23 mouse cellular contexts compared by ENCODE assay signal in genomic region chr16:31313611-31314010, GRCm38 (mm10). TPM values are rescaled to one million over a fixed set of nuclear protein-coding genes. Genes with fewer than 3 reads are reported as not detected.
DNase-seq lines count a peak whose midpoint lies in the region; ATAC-seq and TF ChIP-seq lines count a peak whose summit lies in the region.
"Had no signal": no experiment of that assay in that cellular context is flagged by ENCODE, and none has a peak within 500 bp of the region (broad histone marks: within the 10 kb centered on the region; RNA-seq: fewer than 3 reads in every experiment).

No protein-coding gene starts in this region.

- H3K9ac ChIP-seq in midbrain, postnatal 0 days (replicated peaks; ENCODE audit: low read length, poor library complexity, severe bottlenecking) = no peak overlapping the region
- H3K9ac ChIP-seq in midbrain, embryonic 11.5 days (ENCODE audit: low read length) = no peak overlapping the region
- H3K9ac ChIP-seq in limb, embryonic 12.5 days (replicated peaks) = no peak overlapping the region
- H3K9ac ChIP-seq: forebrain, embryonic 12.5 days had no signal

- TF ChIP-seq CTCF in midbrain, postnatal 0 days (IDR thresholded peaks at IDR 0.05) = no peak

- no peaks in the 10 kb centered on the region for H3K36me3 ChIP-seq in midbrain, postnatal 0 days (ENCODE audit: insufficient read depth, low read length)
- H3K36me3 ChIP-seq in midbrain, embryonic 11.5 days (ENCODE audit: control insufficient read depth, insufficient read depth, low read length) = no peaks in the 10 kb centered on the region
- no peaks in the 10 kb centered on the region for H3K36me3 ChIP-seq in limb, embryonic 12.5 days
- H3K36me3 ChIP-seq: forebrain, embryonic 12.5 days had no signal

- peak; percentile 56 for DNase-seq in embryo, embryonic 10 days (ENCODE audit: low spot score)
- DNase-seq in embryo, embryonic 9.5 days (ENCODE audit: extremely low spot score) = no peak
- no peak for DNase-seq in midbrain, postnatal 0 days (ENCODE audit: low spot score)
- DNase-seq in midbrain, embryonic 11.5 days (ENCODE audit: low spot score, missing footprints) = no peak
- DNase-seq in kidney, adult 11 months = no peak
- DNase-seq in ovary, postnatal 14 days (ENCODE audit: low spot score) = no peak
- no peak for DNase-seq in right cerebral cortex, postnatal 10 days (ENCODE audit: low spot score in 2 of 2)
- DNase-seq: adrenal gland, adult 8-10 months; cerebellum, adult 11 months; cerebellum, postnatal 10 days; gastrocnemius, postnatal 14 days; heart, adult 18-20 months; heart, postnatal 4 days; kidney, adult 8-10 months; kidney, postnatal 14 days; layer of hippocampus, adult 9-11 months; lung, adult 2 months; thymus, postnatal 25 days had no signal

- H3K4me3 ChIP-seq in midbrain, postnatal 0 days (ENCODE audit: low read depth, low read length) = no peak overlapping the region
- no peak overlapping the region for H3K4me3 ChIP-seq in midbrain, embryonic 11.5 days (ENCODE audit: low read depth, low read length)
- H3K4me3 ChIP-seq in limb, embryonic 12.5 days (replicated peaks) = no peak overlapping the region
- H3K4me3 ChIP-seq: forebrain, embryonic 12.5 days; megakaryocyte, embryonic 14.5 days had no signal

- no peaks in the 10 kb centered on the region for H3K4me1 ChIP-seq in midbrain, postnatal 0 days (ENCODE audit: insufficient read depth, low read length)
- 0 out of 2 replicates have a peak, but pooled peaks cover 5% of the 10 kb centered on the region for H3K4me1 ChIP-seq in midbrain, embryonic 11.5 days (ENCODE audit: control insufficient read depth, insufficient read depth, low read length)
- H3K4me1 ChIP-seq in limb, embryonic 12.5 days (replicated peaks) = peaks cover 43% of the 10 kb centered on the region

- no peaks in the 10 kb centered on the region for H3K27me3 ChIP-seq in midbrain, postnatal 0 days (ENCODE audit: insufficient read depth, low read length)
- H3K27me3 ChIP-seq in midbrain, embryonic 11.5 days (ENCODE audit: control insufficient read depth, insufficient read depth, low read length) = no peaks in the 10 kb centered on the region
- no peaks in the 10 kb centered on the region for H3K27me3 ChIP-seq in limb, embryonic 12.5 days
- H3K27me3 ChIP-seq: forebrain, embryonic 12.5 days had no signal

- H3K9me3 ChIP-seq in midbrain, postnatal 0 days (ENCODE audit: low read length) = no peaks in the 10 kb centered on the region
- H3K9me3 ChIP-seq in midbrain, embryonic 11.5 days (ENCODE audit: control insufficient read depth, low read length) = no peaks in the 10 kb centered on the region
- no peaks in the 10 kb centered on the region for H3K9me3 ChIP-seq in limb, embryonic 12.5 days
- H3K9me3 ChIP-seq: forebrain, embryonic 12.5 days; megakaryocyte, embryonic 14.5 days had no signal

- no peak for ATAC-seq in midbrain, postnatal 0 days (ENCODE audit: low FRiP score)
- no peak for ATAC-seq in midbrain, embryonic 11.5 days (ENCODE audit: low FRiP score)
- ATAC-seq in limb, embryonic 12.5 days (ENCODE audit: insufficient number of reproducible peaks, insufficient read depth, low FRiP score, low TSS enrichment, low read depth) = no peak
- ATAC-seq: midbrain, embryonic 16.5 days had no signal

- 69% methylated on average over 2 of the region's 2 CpGs for WGBS in midbrain, postnatal 0 days
- WGBS in midbrain, embryonic 11.5 days = 69% methylated on average over 2 of the region's 2 CpGs
- 12% methylated on average over 2 of the region's 2 CpGs for WGBS in limb, embryonic 12.5 days

- H3K4me2 ChIP-seq in midbrain, postnatal 0 days (ENCODE audit: low read depth, low read length, poor library complexity, severe bottlenecking) = no peak overlapping the region
- H3K4me2 ChIP-seq in midbrain, embryonic 11.5 days = no peak overlapping the region
- no peak overlapping the region for H3K4me2 ChIP-seq in limb, embryonic 12.5 days
- H3K4me2 ChIP-seq: forebrain, embryonic 12.5 days; liver, embryonic 11.5 days had no signal

- 0 out of 2 replicates have a peak overlapping the region, but pooled peaks have one; percentile 18 for H3K27ac ChIP-seq in midbrain, postnatal 0 days (ENCODE audit: low read depth, low read length)
- no peak overlapping the region for H3K27ac ChIP-seq in midbrain, embryonic 11.5 days (ENCODE audit: low read depth, low read length)
- H3K27ac ChIP-seq in limb, embryonic 12.5 days = peak overlapping the region; percentile 81; the same call in 1 of the 2 replicates
- H3K27ac ChIP-seq: forebrain, embryonic 12.5 days had no signal

RNA-seq across cellular contexts. Expression of gene Apod, which starts 1.0 kb away (rescaled TPM):
- total RNA-seq in midbrain, postnatal 0 days (2014; rRNA removed) = 79.0 and 97.3 TPM in 2 replicates
- polyA plus RNA-seq in midbrain, postnatal 0 days (2015; fragmentation: Nextera tagmentation; extraction: Ambion mirVana) = 226 and 252 TPM in 2 replicates
- 49.9 and 55.1 TPM in 2 replicates for polyA plus RNA-seq in midbrain, embryonic 11.5 days (2014; fragmentation: Nextera tagmentation; extraction: Ambion mirVana)
- polyA plus RNA-seq in limb, embryonic 12.5 days (2016; fragmentation: Nextera tagmentation; extraction: Ambion mirVana) = 13.8 and 19.4 TPM in 2 replicates
- polyA plus RNA-seq: liver, embryonic 11.5 days had no signal

RNA-seq across cellular contexts. Expression of gene Ppp1r2, which starts 38.5 kb away (rescaled TPM):
- 63.2 and 73.3 TPM in 2 replicates for total RNA-seq in midbrain, postnatal 0 days (2014; rRNA removed)
- 98.8 and 101 TPM in 2 replicates for polyA plus RNA-seq in midbrain, postnatal 0 days (2015; fragmentation: Nextera tagmentation; extraction: Ambion mirVana)
- polyA plus RNA-seq in midbrain, embryonic 11.5 days (2014; fragmentation: Nextera tagmentation; extraction: Ambion mirVana) = 109 and 114 TPM in 2 replicates
- polyA plus RNA-seq in limb, embryonic 12.5 days (2016; fragmentation: Nextera tagmentation; extraction: Ambion mirVana) = 68.2 and 71.2 TPM in 2 replicates
